Mouse (Mus musculus) lung, embryonic 15.5 days (tissue): ENCODE measurements around the gene Lyrm7. TPM values are rescaled to one million over a fixed set of nuclear protein-coding genes. Genes with fewer than 3 reads are reported as not detected.
A peak's percentile ranks its signal among the peaks of the same experiment; 100 is the strongest.
"Not testable (repeated sequence)": the region's sequence is repeated elsewhere in the genome, so short reads cannot be mapped to it uniquely, and the experiment has no call there.

ENCODE experiments used
- ATAC-seq: fragments of 200-750 bp; cut with Nextera tagmentation; 2 replicates; pipeline ENCODE4 v1.8.0; 2017; ENCODE audit warnings: moderate number of reproducible peaks, borderline replicate concordance; ENCODE audit not compliant: low FRiP score, low TSS enrichment; ENCODE audit errors: extremely low read depth
- H3K27ac ChIP-seq: fragments of 300-500 bp; sonication (generic); 2 replicates; pipeline ENCODE4 v1.5.1; 2015; ENCODE audit warnings: moderate library complexity, mild to moderate bottlenecking, inconsistent platforms
- H3K27me3 ChIP-seq: fragments of 300-500 bp; sonication (generic); 2 replicates; pipeline ENCODE4 v1.6.1; 2015; ENCODE audit warnings: inconsistent platforms
- H3K36me3 ChIP-seq: fragments of 300-500 bp; sonication (generic); 2 replicates; pipeline ENCODE4 v1.6.1; 2015; ENCODE audit warnings: inconsistent platforms
- H3K4me1 ChIP-seq: fragments of 300-500 bp; sonication (generic); 2 replicates; pipeline ENCODE4 v1.6.1; 2015; ENCODE audit warnings: inconsistent platforms
- H3K4me2 ChIP-seq: fragments of 300-500 bp; sonication (generic); 2 replicates; pipeline ENCODE4 v1.6.1; 2015; ENCODE audit warnings: inconsistent platforms, mild to moderate bottlenecking, moderate library complexity
- H3K4me3 ChIP-seq: fragments of 300-500 bp; sonication (generic); 2 replicates; pipeline ENCODE4 v1.5.1; 2015; ENCODE audit warnings: mild to moderate bottlenecking, inconsistent platforms
- H3K9ac ChIP-seq: fragments of 300-500 bp; sonication (generic); 2 replicates; pipeline ENCODE4 v1.6.1; 2015; ENCODE audit warnings: inconsistent platforms
- H3K9me3 ChIP-seq: fragments of 300-500 bp; sonication (generic); 2 replicates; pipeline ENCODE4 v1.6.1; 2016; ENCODE audit warnings: inconsistent platforms
- WGBS: fragments of 180-500 bp; shearing (Covaris S2); methylation state at CpG from one replicate; pipeline ENCODE4 v1.1.7; 2015; 5-methylcytosine and 5-hydroxymethylcytosine counted together
- polyA plus RNA-seq: library from polyadenylated mRNA; unstranded; fragments of >200 nt; fragmentation: Nextera tagmentation; extraction: Ambion mirVana; gene quantifications from 2 replicates; pipeline ENCODE4 v1.2.1, GENCODE M21; 2015

Gene Lyrm7
- polyA plus RNA-seq, 1 experiment from 2014 or later, result 5.7 TPM

DNA sequence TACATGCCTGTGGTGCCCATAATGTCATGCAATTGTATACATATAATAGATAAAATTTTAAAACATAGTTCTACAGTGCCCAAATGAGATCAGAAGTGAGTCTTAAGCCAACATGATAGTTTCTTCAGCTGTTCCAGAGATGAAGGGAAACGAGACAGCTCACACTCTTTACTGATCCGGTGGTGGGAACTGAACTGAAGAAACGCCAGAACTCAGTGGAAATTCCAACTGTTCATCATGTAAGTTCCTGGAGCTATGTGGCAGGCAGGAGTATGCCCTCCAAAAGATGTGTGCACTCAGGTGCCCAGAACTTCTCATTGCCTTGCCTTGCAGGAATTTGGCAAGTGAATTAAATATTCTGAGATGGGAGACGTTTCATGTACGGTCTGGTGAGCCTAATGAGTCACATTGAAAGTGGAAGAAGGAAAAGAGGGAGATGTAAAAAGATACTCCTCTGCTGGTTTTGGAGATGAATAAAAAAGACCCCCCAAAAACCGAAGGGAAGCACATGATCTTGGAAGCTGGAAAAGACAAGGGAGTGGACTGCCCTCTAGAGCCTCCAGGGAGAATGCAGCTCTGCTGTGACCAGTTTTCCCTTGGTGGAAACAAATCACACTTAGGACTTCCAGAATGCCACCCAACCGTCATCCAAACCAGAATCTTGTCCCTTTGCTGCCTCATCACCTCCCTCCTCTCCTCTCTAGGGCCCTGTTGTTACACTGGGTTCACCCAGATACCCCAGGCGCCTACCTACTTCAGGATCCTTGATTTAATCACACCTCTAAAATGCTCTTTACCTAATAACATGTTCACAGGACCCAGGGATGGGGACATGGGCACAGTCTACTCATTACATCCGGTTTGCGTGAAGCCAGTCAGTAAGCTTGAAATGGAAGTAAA, 2.2 kb upstream of the Lyrm7 start:
- no peak overlapping the region for H3K9ac ChIP-seq
- no peak overlapping the region for H3K4me2 ChIP-seq
- WGBS, result 43% methylated on average over 10 of the region's 10 CpGs
- no peaks in the 10 kb centered on the region for H3K9me3 ChIP-seq
- H3K4me1 ChIP-seq, result peaks cover 18% of the 10 kb centered on the region
- no peaks in the 10 kb centered on the region for H3K27me3 ChIP-seq
- H3K27ac ChIP-seq, result no peak overlapping the region
- no peak overlapping the region for H3K4me3 ChIP-seq
- no peak for ATAC-seq
- H3K36me3 ChIP-seq, result no peaks in the 10 kb centered on the region

DNA sequence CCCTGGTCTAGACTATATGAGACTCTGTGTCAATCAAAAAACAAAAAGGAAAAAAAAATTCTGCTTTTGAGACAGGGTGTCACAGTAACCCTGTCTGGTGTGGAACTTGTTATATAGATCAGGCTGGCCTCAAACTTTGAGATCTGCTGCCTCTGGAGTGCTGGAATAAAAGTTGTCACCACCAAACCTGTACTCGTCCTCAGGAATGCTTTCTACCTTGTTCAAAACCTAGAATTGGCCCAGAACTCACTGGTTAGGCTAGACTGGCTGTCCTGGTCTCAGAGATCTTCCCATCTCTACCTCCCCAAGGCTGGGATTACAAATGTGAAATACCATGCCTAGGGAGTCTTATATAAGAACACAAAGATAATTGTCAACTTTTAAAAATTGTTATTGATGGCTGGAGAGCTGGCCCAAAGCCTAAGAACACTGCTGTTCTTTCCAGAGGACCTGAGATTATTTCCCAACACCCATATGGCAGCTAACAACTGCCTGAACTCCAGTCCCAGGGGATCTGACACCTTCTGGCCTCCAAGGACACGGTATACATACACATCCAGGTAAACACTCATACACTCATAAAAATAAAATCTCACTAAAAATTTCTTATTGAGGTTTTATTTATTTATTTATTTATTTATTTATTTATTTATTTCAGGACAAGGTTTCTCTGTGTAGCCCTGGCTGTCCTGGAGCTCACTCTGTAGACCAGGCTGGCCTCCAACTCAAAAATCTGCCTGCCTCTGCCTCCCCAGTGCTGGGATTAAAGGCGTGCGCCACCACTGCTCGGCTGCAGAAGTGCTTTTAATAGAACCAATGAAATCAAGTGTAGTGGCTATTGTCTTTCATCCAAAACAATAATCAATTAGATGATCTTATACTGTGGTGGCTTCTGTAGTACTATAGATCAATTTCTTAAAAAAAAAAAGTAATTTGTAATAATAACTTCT, 1.0 kb upstream of the Lyrm7 start:
- H3K9me3 ChIP-seq, result no peaks in the 10 kb centered on the region
- peak overlapping the region; percentile 49; the same call in 1 of the 2 replicates for H3K4me2 ChIP-seq
- no peaks in the 10 kb centered on the region for H3K27me3 ChIP-seq
- H3K27ac ChIP-seq, result no peak overlapping the region
- H3K9ac ChIP-seq, result no peak overlapping the region
- no peaks in the 10 kb centered on the region for H3K36me3 ChIP-seq
- peak overlapping the region; percentile 68; the same call in 1 of the 2 replicates for H3K4me3 ChIP-seq
- 82% methylated on average over 5 of the region's 5 CpGs for WGBS
- peaks cover 12% of the 10 kb centered on the region for H3K4me1 ChIP-seq
- no peak for ATAC-seq

GRCm38 (mm10) chr11:54859322-54860165, 1.2 kb downstream of the Lyrm7 start:
- WGBS, result 24% methylated on average over 11 of the region's 11 CpGs
- H3K9me3 ChIP-seq, result no peaks in the 10 kb centered on the region
- H3K9ac ChIP-seq, result peak overlapping the region; percentile 61
- H3K27ac ChIP-seq, result no peak overlapping the region
- no peaks in the 10 kb centered on the region for H3K36me3 ChIP-seq
- ATAC-seq, result no peak
- no peaks in the 10 kb centered on the region for H3K27me3 ChIP-seq
- peak overlapping the region; percentile 68 for H3K4me3 ChIP-seq
- H3K4me1 ChIP-seq, result peaks cover 8% of the 10 kb centered on the region
- H3K4me2 ChIP-seq, result peak overlapping the region; percentile 85

DNA sequence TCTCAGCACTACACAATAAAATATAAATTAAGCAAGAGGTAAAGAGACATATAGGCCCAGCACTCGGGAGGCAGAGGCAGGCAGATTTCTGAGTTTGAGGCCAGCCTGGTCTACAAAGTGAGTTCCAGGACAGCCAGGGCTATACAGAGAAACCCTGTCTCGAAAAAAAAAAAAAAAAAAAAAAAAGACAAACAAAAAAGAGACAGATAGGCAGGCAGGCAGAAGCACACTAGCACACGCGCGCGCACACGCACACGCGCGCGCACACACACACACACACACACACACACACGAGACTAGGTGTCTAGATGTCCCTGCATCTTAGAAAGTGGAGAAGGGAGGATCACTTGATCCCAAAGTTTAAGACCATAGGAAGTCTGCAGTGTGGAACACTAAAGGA, 1.8 kb downstream of the Lyrm7 start:
- not testable (repeated sequence) for H3K9me3 ChIP-seq, ATAC-seq, H3K4me3 ChIP-seq, H3K36me3 ChIP-seq, H3K27ac ChIP-seq, H3K27me3 ChIP-seq, H3K9ac ChIP-seq, H3K4me1 ChIP-seq
- 91% methylated on average over 8 of the region's 12 CpGs for WGBS
- H3K4me2 ChIP-seq, result peak overlapping the region; percentile 85; the same call in 1 of the 2 replicates

DNA sequence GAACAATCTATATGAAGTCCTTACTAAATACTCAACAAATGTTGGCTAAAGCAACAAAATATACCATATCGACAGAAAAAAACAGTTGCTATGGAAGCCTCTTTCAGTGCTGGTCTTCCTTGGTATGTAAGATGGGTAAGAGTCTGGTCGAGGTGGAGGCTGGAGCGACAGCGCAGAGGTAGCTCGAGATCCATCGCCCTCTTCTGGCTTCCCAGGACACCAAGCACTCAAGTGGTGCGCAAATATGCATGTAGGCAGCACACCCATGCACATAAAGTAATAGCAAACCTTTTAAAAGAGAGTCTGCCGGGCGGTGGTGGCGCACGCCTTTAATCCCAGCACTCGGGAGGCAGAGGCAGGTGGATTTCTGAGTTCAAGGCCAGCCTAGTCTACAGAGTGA, 9.1 kb downstream of the Lyrm7 start:
- Histone ChIP-seq H3K27ac (no peak overlapping the region), H3K9me3 (no peaks in the 10 kb centered on the region), H3K9ac (no peak overlapping the region), H3K4me1 (no peaks in the 10 kb centered on the region), H3K4me2 (no peak overlapping the region), H3K4me3 (no peak overlapping the region), H3K36me3 (no peaks in the 10 kb centered on the region), H3K27me3 (no peaks in the 10 kb centered on the region)
- ATAC-seq, result no peak
- 91% methylated on average over 12 of the region's 12 CpGs for WGBS

- H3K4me2 ChIP-seq, result no peak overlapping the region
These were observed 10.6 kb downstream of the Lyrm7 start for GRCm38 (mm10) chr11:54849961-54850758.

DNA sequence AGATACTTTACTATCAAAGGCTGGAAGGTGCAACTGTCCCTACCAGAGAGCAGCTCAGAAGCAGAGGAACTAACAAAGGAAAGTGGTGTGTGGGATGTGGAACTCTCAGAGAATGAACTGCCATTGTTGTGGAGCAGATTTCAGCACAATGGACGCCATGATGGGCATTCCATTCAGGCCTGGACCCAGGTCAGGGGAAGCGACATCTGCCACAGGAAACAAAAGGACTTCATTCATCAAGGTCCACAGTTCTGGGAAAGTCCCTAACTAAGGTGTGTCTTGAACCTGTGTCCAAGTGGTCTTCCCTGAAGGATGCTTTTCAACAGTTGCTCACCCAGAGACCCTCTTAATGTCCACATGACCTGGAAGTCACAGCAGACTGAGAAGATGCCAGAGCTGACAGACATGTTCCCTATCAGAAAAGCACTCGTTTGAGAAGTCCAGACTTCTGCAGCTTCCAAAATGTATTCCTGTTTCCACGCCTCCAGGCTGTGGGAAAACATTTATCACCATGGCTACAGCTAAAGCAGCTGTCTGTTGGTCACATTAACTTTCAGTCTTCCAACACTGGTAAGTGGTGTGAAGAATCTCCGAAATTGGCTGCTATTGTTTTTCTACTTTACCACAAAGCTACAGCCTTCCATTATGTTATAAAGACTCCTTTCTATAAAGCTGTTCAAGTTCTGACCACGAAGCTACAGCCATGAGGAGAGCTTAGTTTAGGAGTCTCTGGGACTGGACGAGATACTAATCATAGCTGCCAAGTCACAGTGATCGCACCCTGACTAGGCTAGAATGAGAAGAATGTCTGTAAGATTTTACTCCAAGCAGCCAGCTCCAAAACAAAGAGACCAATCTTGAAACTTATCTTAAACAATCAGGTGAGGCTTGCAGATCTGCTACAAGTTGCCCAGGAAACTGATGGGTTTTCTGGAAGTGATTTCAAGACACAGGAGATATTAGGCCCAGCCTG, 15.0 kb downstream of the Lyrm7 start:
- Histone ChIP-seq H3K9ac (no peak overlapping the region), H3K9me3 (no peaks in the 10 kb centered on the region), H3K36me3 (no peaks in the 10 kb centered on the region), H3K4me1 (no peaks in the 10 kb centered on the region), H3K4me2 (no peak overlapping the region), H3K4me3 (no peak overlapping the region), H3K27ac (peak overlapping the region; percentile 7; the same call in 1 of the 2 replicates), H3K27me3 (no peaks in the 10 kb centered on the region)
- no peak for ATAC-seq
- 54% methylated on average over 8 of the region's 8 CpGs for WGBS

More at GRCm38 (mm10) chr11:54849961-54850758, 10.6 kb downstream of the Lyrm7 start:
- Histone ChIP-seq H3K27me3 (no peaks in the 10 kb centered on the region), H3K4me3 (no peak overlapping the region), H3K9me3 (no peaks in the 10 kb centered on the region), H3K9ac (no peak overlapping the region), H3K27ac (no peak overlapping the region), H3K36me3 (no peaks in the 10 kb centered on the region), H3K4me1 (no peaks in the 10 kb centered on the region)
- 59% methylated on average over 10 of the region's 10 CpGs for WGBS
- no peak for ATAC-seq

DNA sequence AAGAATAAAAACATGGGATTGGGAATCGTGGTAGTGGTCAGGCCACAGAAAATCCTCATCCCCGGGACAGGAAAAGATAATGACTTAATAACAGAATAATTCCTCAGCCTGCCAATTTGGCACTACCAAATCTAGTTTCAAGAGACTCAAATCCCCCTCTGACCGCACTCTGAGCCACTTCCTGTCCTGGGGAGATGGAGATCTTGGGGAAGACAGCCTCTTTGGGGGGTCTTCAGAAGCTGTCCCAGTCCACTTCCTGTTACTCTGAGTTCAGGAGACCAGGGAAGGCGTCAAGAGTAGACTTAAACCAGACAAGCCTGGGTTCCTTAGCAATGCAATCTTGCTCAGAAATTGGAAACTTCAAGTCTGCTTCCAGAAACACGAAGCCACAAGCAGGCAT, 15.8 kb downstream of the Lyrm7 start:
- H3K4me2 ChIP-seq, result no peak overlapping the region
- no peaks in the 10 kb centered on the region for H3K36me3 ChIP-seq
- no peak overlapping the region for H3K9ac ChIP-seq
- H3K4me3 ChIP-seq, result no peak overlapping the region
- ATAC-seq, result no peak
- no peaks in the 10 kb centered on the region for H3K27me3 ChIP-seq
- H3K4me1 ChIP-seq, result no peaks in the 10 kb centered on the region
- 74% methylated on average over 5 of the region's 5 CpGs for WGBS
- H3K9me3 ChIP-seq, result no peaks in the 10 kb centered on the region
- no peak overlapping the region for H3K27ac ChIP-seq

GRCm38 (mm10) chr11:54844424-54844823, 16.3 kb downstream of the Lyrm7 start:
- 59% methylated on average over 9 of the region's 9 CpGs for WGBS
- H3K4me1 ChIP-seq, result no peaks in the 10 kb centered on the region
- H3K4me3 ChIP-seq, result no peak overlapping the region
- no peak overlapping the region for H3K4me2 ChIP-seq
- H3K9me3 ChIP-seq, result no peaks in the 10 kb centered on the region
- no peaks in the 10 kb centered on the region for H3K36me3 ChIP-seq
- no peak overlapping the region for H3K27ac ChIP-seq
- H3K27me3 ChIP-seq, result no peaks in the 10 kb centered on the region
- ATAC-seq, result no peak
- H3K9ac ChIP-seq, result no peak overlapping the region

- no peak overlapping the region for H3K4me3 ChIP-seq
- no peaks in the 10 kb centered on the region for H3K9me3 ChIP-seq
- no peak overlapping the region for H3K9ac ChIP-seq
- H3K27me3 ChIP-seq, result no peaks in the 10 kb centered on the region
- 83% methylated on average over 11 of the region's 11 CpGs for WGBS
- no peaks in the 10 kb centered on the region for H3K4me1 ChIP-seq
- no peaks in the 10 kb centered on the region for H3K36me3 ChIP-seq
- ATAC-seq, result no peak
- no peak overlapping the region for H3K4me2 ChIP-seq
- no peak overlapping the region for H3K27ac ChIP-seq
These were observed 19.8 kb downstream of the Lyrm7 start for GRCm38 (mm10) chr11:54840891-54841290.
